Mouse (Mus musculus) MEL (cell line): ENCODE results near the gene Htr2a.

ENCODE experiments used
- BHLHE40 ChIP-seq: IDR thresholded peaks from 2 replicates; pipeline ENCODE4 v1.6.1; 2012; ENCODE audit warnings: low read depth, mild to moderate bottlenecking, inconsistent platforms, low read length, improper control_type of control experiment, borderline replicate concordance
- CTCF ChIP-seq, 3 experiments: IDR thresholded peaks in 2 of 3; conservative IDR thresholded peaks in 1 of 3; 2 replicates each; pipeline ENCODE4 v1.5.1; 2011 to 2012; ENCODE audit warnings: low read length in 3 of 3, low read depth in 2 of 3, mild to moderate bottlenecking in 2 of 3, improper control_type of control experiment in 1 of 3, inconsistent platforms in 1 of 3, mixed read lengths in 1 of 3, moderate library complexity in 1 of 3; ENCODE audit not compliant: control insufficient read depth in 1 of 3, insufficient read depth in 1 of 3, poor library complexity in 1 of 3, severe bottlenecking in 1 of 3

- TF ChIP-seq BHLHE40 (no peak), CTCF (IDR thresholded peaks at IDR 0.05 in 2 of 3, conservative IDR thresholded peaks at IDR 0.05 in 1 of 3; ENCODE audit: control insufficient read depth in 1 of 3, insufficient read depth in 1 of 3, low read depth in 2 of 3, low read length in 3 of 3, poor library complexity in 1 of 3, severe bottlenecking in 1 of 3) (no peak)
Measured at GRCm38 (mm10) chr14:74603131-74603766, 37.4 kb upstream of the Htr2a start.
